Mouse (Mus musculus): ENCODE measurements at regions not wholly inside any gene's neighbourhood (a gene's known extent, or its start where the extent isn't known, plus 50 kb on each side); places are given as distances from the start of the nearest gene placed in this dataset.

- DNase-seq (ENCODE audit: low spot score): no peak
Observed at GRCm38 (mm10) chr17:66252926-66253325, 129.6 kb downstream of the Ddx11 start.

- DNase-seq (ENCODE audit: low spot score): no peak
Observed at GRCm38 (mm10) chr17:66259697-66260096, 136.4 kb downstream of the Ddx11 start.

- no peak for DNase-seq (ENCODE audit: low spot score)
Observed at GRCm38 (mm10) chr17:66262681-66263240, 139.4 kb downstream of the Ddx11 start.

- DNase-seq (ENCODE audit: low spot score): no peak
Observed at GRCm38 (mm10) chr17:66263405-66263804, 140.1 kb downstream of the Ddx11 start.

GRCm38 (mm10) chr17:66266803-66267202 lies 143.5 kb downstream of the Ddx11 start:
- no peak for DNase-seq (ENCODE audit: low spot score)

- no peak for DNase-seq (ENCODE audit: low spot score)
Observed at GRCm38 (mm10) chr17:66267831-66268230, 144.5 kb downstream of the Ddx11 start.

GRCm38 (mm10) chr17:66269567-66269966 lies 146.2 kb downstream of the Ddx11 start:
- DNase-seq (ENCODE audit: low spot score): no peak

- no peak for DNase-seq (ENCODE audit: low spot score)
Observed at GRCm38 (mm10) chr17:66271906-66272305, 148.6 kb downstream of the Ddx11 start.

- peak; percentile 6 for DNase-seq (ENCODE audit: low spot score)
Observed at GRCm38 (mm10) chr17:66276778-66277177, 153.5 kb downstream of the Ddx11 start.

- no peak for DNase-seq (ENCODE audit: low spot score)
Observed at GRCm38 (mm10) chr17:66278037-66278436, 154.7 kb downstream of the Ddx11 start.

- no peak for DNase-seq (ENCODE audit: low spot score)
Observed at GRCm38 (mm10) chr17:66285295-66285694, 162.0 kb downstream of the Ddx11 start.
